Mouse (Mus musculus): ENCODE measurements around the gene Ccdc43.

DNA sequence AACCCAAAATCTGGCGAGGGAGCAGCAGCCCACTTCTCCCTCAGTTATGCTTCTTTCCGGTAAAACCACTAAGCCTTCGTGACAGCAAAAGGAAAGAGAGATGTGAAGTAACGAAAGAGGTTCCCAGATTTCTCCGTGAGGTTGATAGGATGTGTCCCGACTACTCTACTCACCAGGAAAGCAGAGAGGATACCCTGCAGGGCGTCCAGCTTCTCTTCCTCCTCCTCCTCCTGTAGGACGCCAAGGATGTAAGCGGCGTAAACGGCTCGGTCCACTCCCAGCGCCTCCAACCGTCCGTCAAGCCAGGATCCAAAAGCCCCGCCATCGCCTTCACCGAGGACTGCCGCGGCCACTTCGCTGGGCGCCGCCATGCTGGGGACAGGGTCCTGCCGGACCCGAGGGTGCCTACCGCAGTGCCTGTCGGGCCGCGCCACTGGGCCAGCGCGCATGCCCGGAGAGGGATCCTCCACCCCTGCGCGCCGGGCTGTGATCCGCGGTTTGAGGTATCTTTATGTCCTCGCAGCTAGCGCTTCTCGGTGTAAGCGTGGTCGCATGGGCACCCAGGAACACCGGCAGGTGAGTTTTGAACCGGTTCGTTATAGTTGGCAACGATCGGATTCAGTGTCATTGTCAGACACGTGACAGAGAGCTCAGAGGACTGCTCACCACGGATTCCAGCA, at the start of gene Ccdc43:
- TF ChIP-seq EP300 (IDR thresholded peaks at IDR 0.05; ENCODE audit: low read depth) (no peak), CTCF (IDR thresholded peaks at IDR 0.05; ENCODE audit: low read depth) (no peak)

All from heart, postnatal 0 days (tissue).